Mouse (Mus musculus) hindbrain, embryonic 14.5 days (tissue): ENCODE results near the gene Fbxl13. TPM values are rescaled to one million over a fixed set of nuclear protein-coding genes. Genes with fewer than 3 reads are reported as not detected.

Source experiments
- ATAC-seq: fragments of 200-750 bp; cut with Nextera tagmentation; 2 replicates; pipeline ENCODE4 v1.8.0; 2017; ENCODE audit warnings: moderate number of reproducible peaks, mild to moderate bottlenecking, moderate TSS enrichment, moderate library complexity; ENCODE audit not compliant: low FRiP score
- DNase-seq: peaks from one replicate; pipeline ENCODE4 v3.0.0-alpha.2; 2015; ENCODE audit warnings: low spot score
- H3K27ac ChIP-seq: fragments of 300-500 bp; sonication (generic); 2 replicates; pipeline ENCODE4 v1.5.1; 2014; ENCODE audit warnings: mild to moderate bottlenecking, moderate library complexity
- H3K27me3 ChIP-seq: fragments of 300-500 bp; sonication (generic); 2 replicates; pipeline ENCODE4 v1.6.1; 2014; ENCODE audit warnings: mild to moderate bottlenecking, low read length, mixed read lengths; ENCODE audit not compliant: control insufficient read depth, insufficient read depth
- H3K36me3 ChIP-seq: fragments of 300-500 bp; sonication (generic); replicated peaks from 2 replicates; pipeline ENCODE4 v1.6.1; 2014; ENCODE audit not compliant: control insufficient read depth, insufficient read depth
- H3K4me1 ChIP-seq: fragments of 300-500 bp; sonication (generic); replicated peaks from 2 replicates; pipeline ENCODE4 v1.6.1; 2014; ENCODE audit warnings: antibody characterized with exemption, low read length, mixed read lengths; ENCODE audit not compliant: control insufficient read depth, insufficient read depth
- H3K4me2 ChIP-seq: fragments of 300-500 bp; sonication (generic); replicated peaks from 2 replicates; pipeline ENCODE4 v1.6.1; 2014; ENCODE audit warnings: mild to moderate bottlenecking, moderate library complexity
- H3K4me3 ChIP-seq: fragments of 300-500 bp; sonication (generic); replicated peaks from 2 replicates; pipeline ENCODE4 v1.5.1; 2014; ENCODE audit warnings: mild to moderate bottlenecking, low read length
- H3K9ac ChIP-seq: fragments of 300-500 bp; sonication (generic); 2 replicates; pipeline ENCODE4 v1.6.1; 2014
- H3K9me3 ChIP-seq: fragments of 300-500 bp; sonication (generic); 2 replicates; pipeline ENCODE4 v1.6.1; 2016; ENCODE audit warnings: low read length; ENCODE audit not compliant: control insufficient read depth
- WGBS: fragments of 180-500 bp; shearing (Covaris S2); extraction: QIAGEN DNeasy Blood & Tissue Kit; methylation state at CpG from one replicate; pipeline ENCODE4 v1.1.7; 2014; 5-methylcytosine and 5-hydroxymethylcytosine counted together
- polyA plus RNA-seq: library from polyadenylated mRNA; unstranded; fragments of >200 nt; fragmentation: Nextera tagmentation; extraction: Ambion mirVana; gene quantifications from 2 replicates; pipeline ENCODE4 v1.2.1, GENCODE M21; 2014

Fbxl13 gene
- 0.20 TPM in 2 replicates for polyA plus RNA-seq

DNA sequence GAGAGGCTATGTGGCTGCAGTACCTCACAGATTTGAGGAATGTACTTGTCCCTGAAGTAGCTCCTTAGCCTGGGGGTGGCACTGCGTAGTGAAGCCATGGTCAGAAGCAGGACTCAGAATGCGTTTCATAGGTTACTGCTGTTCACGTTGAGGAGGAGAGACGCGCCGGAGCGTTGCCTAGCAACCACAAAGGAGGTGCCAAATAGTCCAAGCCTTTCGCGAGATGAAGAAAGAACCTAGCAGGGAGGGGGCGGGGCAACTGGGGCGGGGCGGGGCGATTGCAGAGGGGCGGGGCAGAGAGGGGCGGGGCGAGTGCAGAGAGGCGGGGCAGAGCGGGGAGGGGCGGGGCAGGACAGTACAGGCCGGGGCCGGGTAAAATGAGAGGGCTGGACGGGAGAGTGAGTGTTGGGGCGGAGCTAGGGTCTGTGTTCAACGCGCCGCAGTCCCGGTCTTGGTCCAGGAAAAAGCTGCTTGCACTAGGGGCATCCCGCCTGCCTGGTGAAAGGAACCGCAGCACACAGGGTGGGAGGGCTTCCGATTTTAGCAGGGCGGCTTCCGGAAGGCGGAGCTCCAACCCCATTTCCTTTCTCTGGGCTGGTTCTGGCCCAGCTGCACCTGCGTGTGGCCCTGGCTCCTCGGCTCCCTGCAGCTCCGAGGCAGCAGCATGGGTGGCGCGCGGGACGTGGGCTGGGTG is at the start of gene Fbxl13, which contains the start of gene Armc10:
TSS of gene Fbxl13 (minus strand) at position 196 of the 694 bp plus-strand sequence.
TSS of gene Armc10 (plus strand) at position 375 of the 694 bp plus-strand sequence.
- Histone ChIP-seq H3K9me3 (no peaks in the 10 kb centered on the region), H3K4me1 (peaks cover 19% of the 10 kb centered on the region), H3K36me3 (peaks cover 24% of the 10 kb centered on the region), H3K4me3 (peak within 1 kb of the TSS; percentile 92), H3K9ac (peak within 1 kb of the TSS; percentile 94), H3K27ac (peak within 1 kb of the TSS; percentile 91), H3K27me3 (0 out of 2 replicates have a peak, but pooled peaks cover 3% of the 10 kb centered on the region), H3K4me2 (peak within 1 kb of the TSS; percentile 92)
- DNase-seq (peak; percentile 87), ATAC-seq (peak; percentile 97)
- under 1% methylated on average over 33 of the region's 40 CpGs for WGBS

DNA sequence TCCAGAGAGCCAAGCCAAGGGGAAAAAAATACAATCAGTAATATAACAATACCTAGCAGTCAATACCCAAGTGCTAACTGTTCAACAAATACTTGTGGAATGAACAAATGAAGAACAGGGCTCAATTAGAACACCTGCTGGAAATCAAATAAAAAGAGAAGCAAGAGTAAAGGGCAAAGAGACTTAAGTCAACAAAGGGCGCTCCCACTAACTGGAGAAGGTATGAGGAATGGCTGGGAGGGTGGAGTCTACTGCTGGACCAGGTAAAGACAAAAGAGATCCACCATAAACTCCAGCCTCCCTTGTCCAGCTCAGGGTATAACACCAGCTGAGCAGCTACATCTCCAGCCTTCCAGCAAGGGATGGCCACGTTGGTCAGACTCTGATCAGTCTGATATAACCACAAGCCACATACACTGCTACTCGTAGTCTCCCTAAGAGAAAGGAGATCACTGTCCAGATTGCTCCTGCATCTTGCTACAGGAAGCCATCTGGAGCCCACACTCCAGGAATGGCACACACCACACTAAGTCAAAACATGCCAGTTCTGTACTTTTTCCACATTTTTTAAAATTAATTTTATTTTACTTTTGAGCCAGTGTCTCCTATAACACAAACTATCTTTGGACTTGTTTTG is 49.5 kb upstream of the Fbxl13 start:
- WGBS = 93% methylated on average over 3 of the region's 3 CpGs
- no peak for ATAC-seq
- H3K27me3 ChIP-seq = no peaks in the 10 kb centered on the region
- no peaks in the 10 kb centered on the region for H3K4me1 ChIP-seq
- no peak overlapping the region for H3K27ac ChIP-seq
- H3K9ac ChIP-seq = no peak overlapping the region
- H3K36me3 ChIP-seq = no peaks in the 10 kb centered on the region
- H3K4me3 ChIP-seq = no peak overlapping the region
- H3K9me3 ChIP-seq = no peaks in the 10 kb centered on the region
- DNase-seq = no peak
- no peak overlapping the region for H3K4me2 ChIP-seq

DNA sequence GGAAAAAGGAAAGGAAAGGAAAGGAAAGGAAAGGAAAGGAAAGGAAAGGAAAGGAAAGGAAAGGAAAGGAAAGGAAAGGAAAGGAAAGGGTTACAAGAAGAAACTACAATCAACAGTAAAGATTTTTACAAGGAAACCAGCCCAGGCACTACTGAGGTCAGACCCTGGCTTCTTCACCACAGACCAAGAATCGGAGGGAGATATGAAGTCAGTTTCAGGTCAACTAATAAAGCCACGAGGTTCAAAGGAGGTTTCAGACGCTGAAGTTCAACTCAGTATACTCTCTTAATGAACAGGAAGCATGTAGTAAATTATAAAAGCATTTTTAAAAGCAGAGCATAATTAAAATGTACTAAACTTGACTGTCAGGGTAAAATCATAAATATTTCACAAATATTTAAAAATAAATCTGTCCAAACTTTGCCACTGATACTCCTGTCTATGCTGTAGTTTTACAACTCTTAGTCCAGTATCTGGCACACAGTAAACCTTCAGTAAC is 48.0 kb upstream of the Fbxl13 start:
- 87% methylated on average over 3 of the region's 3 CpGs for WGBS
- Histone ChIP-seq H3K9ac (no peak overlapping the region), H3K9me3 (no peaks in the 10 kb centered on the region; the same call in 1 of the 2 replicates), H3K4me1 (no peaks in the 10 kb centered on the region), H3K27me3 (no peaks in the 10 kb centered on the region), H3K4me3 (no peak overlapping the region), H3K36me3 (no peaks in the 10 kb centered on the region; the same call in 1 of the 2 replicates), H3K27ac (no peak overlapping the region), H3K4me2 (no peak overlapping the region)
- no peak for ATAC-seq
- no peak for DNase-seq

DNA sequence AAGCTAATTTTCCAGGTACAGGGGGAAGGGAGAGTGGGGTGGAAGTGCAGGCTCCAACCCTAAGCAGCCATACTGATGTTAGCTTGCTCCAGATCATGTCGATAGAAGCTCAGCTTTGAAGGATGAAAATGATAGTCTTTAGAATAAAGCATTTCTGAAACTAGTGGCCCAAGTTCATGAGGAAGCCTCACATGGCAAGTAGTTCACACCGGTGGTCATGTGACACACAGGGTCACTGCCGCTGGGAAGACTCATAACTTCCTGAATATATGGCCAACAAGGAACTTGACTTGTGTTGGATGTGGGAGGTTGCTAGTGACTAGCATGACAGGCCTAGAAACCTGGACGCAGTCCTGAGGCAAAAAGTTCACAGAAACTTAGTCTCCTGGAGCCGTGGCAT is 46.8 kb upstream of the Fbxl13 start:
- no peak for DNase-seq
- WGBS = 98% methylated on average over 5 of the region's 5 CpGs

DNA sequence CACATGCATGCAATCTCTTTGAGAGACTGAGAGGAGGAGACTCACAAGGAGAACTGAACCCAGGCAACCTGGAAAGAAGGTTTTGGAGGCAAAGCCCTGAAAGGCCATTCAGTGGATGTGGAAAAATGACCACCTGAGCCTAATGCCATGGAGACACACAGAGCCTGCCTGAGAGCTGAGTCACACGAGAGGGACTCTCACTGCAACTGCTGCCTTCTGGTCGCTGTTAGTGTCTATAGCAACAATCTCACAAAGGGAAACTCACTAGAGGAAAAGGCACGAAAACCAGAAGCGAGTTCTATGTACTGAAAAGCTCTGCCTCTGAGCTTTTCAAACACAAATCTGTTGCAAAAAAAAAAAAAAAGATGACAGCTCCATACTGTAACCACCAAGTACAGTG is 41.6 kb upstream of the Fbxl13 start:
- DNase-seq (no peak), ATAC-seq (no peak)
- no peaks in the 10 kb centered on the region; the same call in 1 of the 2 replicates for H3K36me3 ChIP-seq
- H3K9ac ChIP-seq = no peak overlapping the region
- H3K4me2 ChIP-seq = no peak overlapping the region
- H3K27me3 ChIP-seq = no peaks in the 10 kb centered on the region
- H3K9me3 ChIP-seq = no peaks in the 10 kb centered on the region; the same call in 1 of the 2 replicates
- no peak overlapping the region for H3K4me3 ChIP-seq
- WGBS = 52% methylated on average over 4 of the region's 4 CpGs
- H3K27ac ChIP-seq = no peak overlapping the region
- H3K4me1 ChIP-seq = no peaks in the 10 kb centered on the region

More for the DNA sequence above, 46.8 kb upstream of the Fbxl13 start:
- Histone ChIP-seq H3K4me3 (no peak overlapping the region), H3K27ac (no peak overlapping the region), H3K36me3 (no peaks in the 10 kb centered on the region; the same call in 1 of the 2 replicates), H3K4me2 (no peak overlapping the region), H3K4me1 (no peaks in the 10 kb centered on the region), H3K27me3 (no peaks in the 10 kb centered on the region), H3K9me3 (no peaks in the 10 kb centered on the region; the same call in 1 of the 2 replicates), H3K9ac (no peak overlapping the region)
- ATAC-seq = no peak

DNA sequence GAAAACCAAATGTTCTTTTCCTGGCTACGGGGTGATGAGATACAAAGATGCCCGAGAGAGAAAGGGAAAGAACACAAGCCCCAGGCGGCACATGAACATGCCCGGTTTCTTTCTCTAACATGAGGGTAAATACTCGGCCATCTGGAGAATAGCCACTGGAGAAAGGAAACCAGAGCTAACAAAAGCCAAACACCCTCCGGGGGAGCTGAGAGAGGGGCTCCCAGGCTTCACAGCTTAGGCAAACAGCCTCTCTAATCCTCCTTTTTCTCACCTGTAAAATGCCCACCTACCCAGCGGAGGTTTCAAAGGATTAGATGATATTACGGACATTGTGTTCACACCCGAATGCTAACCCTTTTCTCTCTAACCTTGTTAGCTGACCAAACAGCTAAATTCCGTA is 39.6 kb upstream of the Fbxl13 start:
- Histone ChIP-seq H3K36me3 (no peaks in the 10 kb centered on the region; the same call in 1 of the 2 replicates), H3K27me3 (no peaks in the 10 kb centered on the region), H3K9me3 (no peaks in the 10 kb centered on the region; the same call in 1 of the 2 replicates), H3K4me3 (no peak overlapping the region), H3K4me1 (no peaks in the 10 kb centered on the region), H3K27ac (no peak overlapping the region), H3K4me2 (no peak overlapping the region), H3K9ac (no peak overlapping the region)
- WGBS = 79% methylated on average over 10 of the region's 10 CpGs
- DNase-seq (no peak), ATAC-seq (no peak)

DNA sequence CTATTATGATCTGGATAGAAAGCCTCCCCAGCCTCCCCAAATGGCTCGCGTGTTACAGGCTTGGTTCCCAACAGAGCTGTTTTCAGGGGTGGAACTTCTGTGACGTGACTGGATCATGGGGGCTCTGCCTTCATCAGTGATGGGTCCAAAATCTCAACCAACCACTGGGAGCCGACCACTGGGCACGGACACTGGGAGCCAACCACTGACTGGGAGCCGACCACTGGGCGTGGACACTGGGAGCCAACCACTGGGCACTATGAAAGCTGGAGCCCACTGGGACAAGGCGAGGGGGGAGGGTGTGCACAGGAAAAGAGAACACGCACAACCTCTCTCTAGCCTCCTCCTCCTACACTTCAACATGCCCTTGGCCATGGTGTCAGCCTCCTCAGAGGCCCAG is 38.4 kb upstream of the Fbxl13 start:
- Histone ChIP-seq H3K4me2 (no peak overlapping the region), H3K36me3 (no peaks in the 10 kb centered on the region; the same call in 1 of the 2 replicates), H3K9ac (no peak overlapping the region), H3K4me1 (no peaks in the 10 kb centered on the region), H3K4me3 (no peak overlapping the region), H3K9me3 (no peaks in the 10 kb centered on the region), H3K27ac (no peak overlapping the region), H3K27me3 (no peaks in the 10 kb centered on the region)
- ATAC-seq (no peak), DNase-seq (no peak)
- 95% methylated on average over 9 of the region's 9 CpGs for WGBS

DNA sequence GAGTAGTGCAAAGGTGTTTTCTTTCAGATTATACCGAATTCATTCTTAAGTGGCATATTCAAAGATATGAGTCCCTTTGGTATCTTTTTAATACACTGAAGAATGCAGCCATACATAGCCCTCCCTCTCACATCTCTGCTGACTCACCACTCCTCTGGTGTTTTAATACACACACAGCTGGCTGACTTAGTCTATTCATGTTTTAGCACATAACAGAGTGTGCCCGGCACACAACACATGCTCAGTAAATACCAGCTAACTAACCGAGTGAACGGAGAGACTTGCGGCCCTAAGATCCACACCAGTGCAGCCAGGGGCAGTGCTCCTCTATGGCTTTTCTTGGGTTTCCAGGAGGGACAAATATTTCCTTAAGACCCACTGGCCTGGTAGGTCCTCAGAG is 35.5 kb upstream of the Fbxl13 start:
- H3K4me3 ChIP-seq = no peak overlapping the region
- no peak overlapping the region for H3K9ac ChIP-seq
- H3K27me3 ChIP-seq = no peaks in the 10 kb centered on the region
- H3K9me3 ChIP-seq = no peaks in the 10 kb centered on the region
- 87% methylated on average over 5 of the region's 5 CpGs for WGBS
- H3K27ac ChIP-seq = no peak overlapping the region
- DNase-seq (no peak), ATAC-seq (no peak)
- no peaks in the 10 kb centered on the region for H3K4me1 ChIP-seq
- no peak overlapping the region for H3K4me2 ChIP-seq
- no peaks in the 10 kb centered on the region; the same call in 1 of the 2 replicates for H3K36me3 ChIP-seq

DNA sequence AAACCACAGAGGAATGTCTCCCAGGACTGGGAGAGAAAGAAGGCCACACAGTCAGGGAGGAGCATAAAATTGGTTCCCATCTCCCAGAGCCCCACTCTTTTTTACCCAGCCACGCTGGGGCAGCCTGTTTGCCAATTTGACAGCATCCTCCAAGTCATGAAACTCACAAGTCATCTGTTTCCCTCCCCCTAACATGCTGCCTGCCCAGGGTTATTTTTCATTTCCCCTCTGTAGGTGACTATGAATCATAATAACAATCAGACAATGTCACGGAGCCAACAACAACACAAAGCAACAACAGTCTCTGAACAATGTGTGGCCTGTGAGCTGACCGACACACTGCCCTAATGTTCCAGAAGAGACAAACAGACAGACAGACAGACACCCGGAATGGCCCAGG is 34.6 kb upstream of the Fbxl13 start:
- Histone ChIP-seq H3K36me3 (no peaks in the 10 kb centered on the region; the same call in none of the 2 replicates), H3K4me1 (no peaks in the 10 kb centered on the region), H3K4me2 (no peak overlapping the region), H3K4me3 (no peak overlapping the region), H3K27ac (no peak overlapping the region), H3K9me3 (no peaks in the 10 kb centered on the region), H3K9ac (no peak overlapping the region), H3K27me3 (no peaks in the 10 kb centered on the region)
- no peak for DNase-seq
- ATAC-seq = no peak
- WGBS = 74% methylated on average over 4 of the region's 4 CpGs
